Comparison of ENCODE assay signal across 10 mouse cellular contexts in the genomic region with DNA sequence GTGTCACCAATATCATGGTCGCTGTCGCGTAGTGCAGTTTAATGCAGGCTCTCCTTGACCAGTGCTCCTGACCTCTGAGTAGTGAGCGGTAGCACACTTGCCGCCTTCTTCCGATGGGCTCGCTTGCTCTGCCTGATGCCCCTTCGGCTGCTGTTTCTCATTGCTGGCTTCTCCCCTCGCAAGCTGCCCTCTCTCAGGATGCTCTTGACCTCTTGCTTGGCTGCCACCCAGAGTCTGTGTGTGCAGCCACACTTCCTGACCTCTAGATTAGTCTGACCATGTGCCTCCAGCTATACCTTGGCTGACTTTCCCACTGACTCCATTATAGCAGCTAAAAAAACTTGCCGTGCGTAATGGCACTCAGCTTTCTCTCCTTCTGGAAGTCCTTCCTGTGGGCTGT. TPM values are rescaled to one million over a fixed set of nuclear protein-coding genes. Genes with fewer than 3 reads are reported as not detected.
DNase-seq lines count a peak whose midpoint lies in the region; ATAC-seq and TF ChIP-seq lines count a peak whose summit lies in the region.
"Had no signal": no experiment of that assay in that cellular context is flagged by ENCODE, and none has a peak within 500 bp of the region (broad histone marks: within the 10 kb centered on the region; RNA-seq: fewer than 3 reads in every experiment).

No protein-coding gene starts in this region.

- peak overlapping the region; percentile 16 for H3K27ac ChIP-seq in liver, embryonic 11.5 days (ENCODE audit: low read depth, low read length)
- no peak overlapping the region for H3K27ac ChIP-seq in liver, embryonic 12.5 days
- H3K27ac ChIP-seq in heart, embryonic 15.5 days, result peak overlapping the region; percentile 79
- peak overlapping the region; percentile 61; the same call in 1 of the 2 replicates for H3K27ac ChIP-seq in stomach, postnatal 0 days (replicated peaks)
- H3K27ac ChIP-seq in hindbrain, embryonic 13.5 days, result no peak overlapping the region; the same call in 1 of the 2 replicates
- H3K27ac ChIP-seq: neural tube, embryonic 12.5 days had no signal

- TF ChIP-seq CTCF in stomach, postnatal 0 days (IDR thresholded peaks at IDR 0.05; ENCODE audit: low read depth), result no peak

- ATAC-seq in liver, embryonic 11.5 days (replicated peaks; ENCODE audit: low FRiP score), result no peak
- ATAC-seq in liver, embryonic 12.5 days, result no peak
- ATAC-seq in heart, embryonic 15.5 days (replicated peaks; ENCODE audit: insufficient number of reproducible peaks, insufficient read depth, low FRiP score, low read depth), result peak; percentile 88
- ATAC-seq in stomach, postnatal 0 days (ENCODE audit: low FRiP score, low TSS enrichment), result peak; percentile 21
- ATAC-seq in hindbrain, embryonic 13.5 days (ENCODE audit: low FRiP score), result no peak
- ATAC-seq: forebrain, embryonic 14.5 days had no signal

- peaks cover 30% of the 10 kb centered on the region for H3K4me1 ChIP-seq in liver, embryonic 11.5 days (replicated peaks; ENCODE audit: control insufficient read depth, insufficient read depth, low read length)
- H3K4me1 ChIP-seq in liver, embryonic 12.5 days, result peaks cover 50% of the 10 kb centered on the region
- H3K4me1 ChIP-seq in heart, embryonic 15.5 days (replicated peaks), result peaks cover 48% of the 10 kb centered on the region
- peaks cover 11% of the 10 kb centered on the region; the same call in 1 of the 2 replicates for H3K4me1 ChIP-seq in stomach, postnatal 0 days (replicated peaks; ENCODE audit: control insufficient read depth, insufficient read depth)
- H3K4me1 ChIP-seq in hindbrain, embryonic 13.5 days (replicated peaks), result peaks cover 31% of the 10 kb centered on the region

- no peaks in the 10 kb centered on the region; the same call in none of the 2 replicates for H3K36me3 ChIP-seq in liver, embryonic 11.5 days (ENCODE audit: control insufficient read depth, insufficient read depth, low read length)
- H3K36me3 ChIP-seq in liver, embryonic 12.5 days, result peaks cover 33% of the 10 kb centered on the region
- H3K36me3 ChIP-seq in heart, embryonic 15.5 days, result no peaks in the 10 kb centered on the region; the same call in 1 of the 2 replicates
- no peaks in the 10 kb centered on the region; the same call in 1 of the 2 replicates for H3K36me3 ChIP-seq in stomach, postnatal 0 days (ENCODE audit: control insufficient read depth, insufficient read depth, low read length)
- peaks cover 6% of the 10 kb centered on the region for H3K36me3 ChIP-seq in hindbrain, embryonic 13.5 days

- WGBS in liver, embryonic 11.5 days, result 76% methylated on average over 11 of the region's 11 CpGs
- WGBS in liver, embryonic 12.5 days (ENCODE audit: insufficient replicate concordance), result 78% methylated on average over 11 of the region's 11 CpGs
- 23% methylated on average over 11 of the region's 11 CpGs for WGBS in heart, embryonic 15.5 days
- 59% methylated on average over 11 of the region's 11 CpGs for WGBS in stomach, postnatal 0 days
- WGBS in hindbrain, embryonic 13.5 days, result 84% methylated on average over 11 of the region's 11 CpGs

- H3K9me3 ChIP-seq in liver, embryonic 11.5 days (ENCODE audit: control insufficient read depth, low read length), result no peaks in the 10 kb centered on the region
- no peaks in the 10 kb centered on the region for H3K9me3 ChIP-seq in liver, embryonic 12.5 days (replicated peaks)
- H3K9me3 ChIP-seq in heart, embryonic 15.5 days (replicated peaks), result no peaks in the 10 kb centered on the region
- H3K9me3 ChIP-seq in stomach, postnatal 0 days (ENCODE audit: control insufficient read depth, low read length), result no peaks in the 10 kb centered on the region
- no peaks in the 10 kb centered on the region for H3K9me3 ChIP-seq in hindbrain, embryonic 13.5 days
- H3K9me3 ChIP-seq: neural tube, embryonic 12.5 days had no signal

- H3K4me2 ChIP-seq in liver, embryonic 11.5 days, result no peak overlapping the region
- H3K4me2 ChIP-seq in liver, embryonic 12.5 days, result no peak overlapping the region
- peak overlapping the region; percentile 49 for H3K4me2 ChIP-seq in heart, embryonic 15.5 days
- H3K4me2 ChIP-seq in stomach, postnatal 0 days (replicated peaks; ENCODE audit: low read depth), result no peak overlapping the region
- H3K4me2 ChIP-seq in hindbrain, embryonic 13.5 days, result no peak overlapping the region
- H3K4me2 ChIP-seq: neural tube, embryonic 12.5 days had no signal

- TF ChIP-seq EP300 in stomach, postnatal 0 days (optimal IDR thresholded peaks at IDR 0.05), result no peak

- H3K9ac ChIP-seq in liver, embryonic 11.5 days (ENCODE audit: low read depth, low read length), result no peak overlapping the region
- H3K9ac ChIP-seq in liver, embryonic 12.5 days, result no peak overlapping the region
- peak overlapping the region; percentile 26; the same call in 1 of the 2 replicates for H3K9ac ChIP-seq in heart, embryonic 15.5 days
- no peak overlapping the region for H3K9ac ChIP-seq in stomach, postnatal 0 days (ENCODE audit: low read length)
- H3K9ac ChIP-seq in hindbrain, embryonic 13.5 days, result no peak overlapping the region
- H3K9ac ChIP-seq: neural tube, embryonic 12.5 days had no signal

- DNase-seq in liver, embryonic 11.5 days (ENCODE audit: low spot score), result no peak
- peak; percentile 50 to 58 for DNase-seq in kidney, postnatal 4 days
- peak; percentile 27 for DNase-seq in stomach, postnatal 0 days (ENCODE audit: low spot score)
- no peak for DNase-seq in left cerebral cortex, adult 18-20 months (ENCODE audit: low spot score in 2 of 2)
- DNase-seq in yolk sac, embryonic 10.5 days (ENCODE audit: low spot score), result no peak

- H3K27me3 ChIP-seq in liver, embryonic 11.5 days (replicated peaks; ENCODE audit: control insufficient read depth, insufficient read depth, low read length), result no peaks in the 10 kb centered on the region
- no peaks in the 10 kb centered on the region for H3K27me3 ChIP-seq in liver, embryonic 12.5 days (replicated peaks)
- H3K27me3 ChIP-seq in heart, embryonic 15.5 days, result no peaks in the 10 kb centered on the region
- no peaks in the 10 kb centered on the region for H3K27me3 ChIP-seq in stomach, postnatal 0 days (ENCODE audit: control insufficient read depth, insufficient read depth, low read length)
- no peaks in the 10 kb centered on the region for H3K27me3 ChIP-seq in hindbrain, embryonic 13.5 days
- H3K27me3 ChIP-seq: neural tube, embryonic 12.5 days had no signal

- H3K4me3 ChIP-seq in liver, embryonic 11.5 days (ENCODE audit: low read depth, low read length), result no peak overlapping the region
- no peak overlapping the region for H3K4me3 ChIP-seq in liver, embryonic 12.5 days
- no peak overlapping the region for H3K4me3 ChIP-seq in heart, embryonic 15.5 days
- no peak overlapping the region for H3K4me3 ChIP-seq in stomach, postnatal 0 days (ENCODE audit: low read depth, low read length)
- H3K4me3 ChIP-seq in hindbrain, embryonic 13.5 days, result no peak overlapping the region
- H3K4me3 ChIP-seq: neural tube, embryonic 12.5 days had no signal

RNA-seq across cellular contexts. Expression of gene Cmtm6, which starts 5.5 kb away (rescaled TPM):
- 36.6 and 40.6 TPM in 2 replicates for polyA plus RNA-seq in liver, embryonic 11.5 days (2014; fragmentation: Nextera tagmentation; extraction: Ambion mirVana)
- polyA plus RNA-seq in liver, embryonic 12.5 days (2016; fragmentation: Nextera tagmentation; extraction: Ambion mirVana), result 26.0 and 29.1 TPM in 2 replicates
- polyA plus RNA-seq in heart, embryonic 15.5 days (2015; fragmentation: Nextera tagmentation; extraction: Ambion mirVana), result 39.3 and 47.0 TPM in 2 replicates
- 50.9 and 53.9 TPM in 2 replicates for polyA plus RNA-seq in stomach, postnatal 0 days (2015; fragmentation: Nextera tagmentation; extraction: Ambion mirVana)
- 20.5 and 21.8 TPM in 2 replicates for polyA plus RNA-seq in hindbrain, embryonic 13.5 days (2015; fragmentation: Nextera tagmentation; extraction: Ambion mirVana)
- total RNA-seq in left cerebral cortex, adult 18-20 months (2021), result 10 to 100 TPM; 20.2 to 23.7 TPM

RNA-seq across cellular contexts. Expression of gene Cmtm7, which starts 45.2 kb away (rescaled TPM):
- polyA plus RNA-seq in liver, embryonic 11.5 days (2014; fragmentation: Nextera tagmentation; extraction: Ambion mirVana), result 93.7 and 99.4 TPM in 2 replicates
- polyA plus RNA-seq in liver, embryonic 12.5 days (2016; fragmentation: Nextera tagmentation; extraction: Ambion mirVana), result 69.9 and 70.4 TPM in 2 replicates
- 97.5 and 134 TPM in 2 replicates for polyA plus RNA-seq in heart, embryonic 15.5 days (2015; fragmentation: Nextera tagmentation; extraction: Ambion mirVana)
- polyA plus RNA-seq in stomach, postnatal 0 days (2015; fragmentation: Nextera tagmentation; extraction: Ambion mirVana), result 83.2 and 84.9 TPM in 2 replicates
- 18.3 and 19.1 TPM in 2 replicates for polyA plus RNA-seq in hindbrain, embryonic 13.5 days (2015; fragmentation: Nextera tagmentation; extraction: Ambion mirVana)
- 1 to 10 TPM; 3.6 to 5.0 TPM for total RNA-seq in left cerebral cortex, adult 18-20 months (2021)

RNA-seq across cellular contexts. Expression of gene Dync1li1, which starts 47.9 kb away (rescaled TPM):
- polyA plus RNA-seq in liver, embryonic 11.5 days (2014; fragmentation: Nextera tagmentation; extraction: Ambion mirVana), result 47.3 and 51.8 TPM in 2 replicates
- 37.7 and 41.3 TPM in 2 replicates for polyA plus RNA-seq in liver, embryonic 12.5 days (2016; fragmentation: Nextera tagmentation; extraction: Ambion mirVana)
- 72.3 and 73.5 TPM in 2 replicates for polyA plus RNA-seq in heart, embryonic 15.5 days (2015; fragmentation: Nextera tagmentation; extraction: Ambion mirVana)
- polyA plus RNA-seq in stomach, postnatal 0 days (2015; fragmentation: Nextera tagmentation; extraction: Ambion mirVana), result 35.7 TPM in 2 replicates
- 124 and 148 TPM in 2 replicates for polyA plus RNA-seq in hindbrain, embryonic 13.5 days (2015; fragmentation: Nextera tagmentation; extraction: Ambion mirVana)
- 10 to 100 TPM; 93.8 to 96.2 TPM for total RNA-seq in left cerebral cortex, adult 18-20 months (2021)

Comparison
In these comparisons a context has a peak if more than half of its experiments do, and no peak if none do; other contexts are left out.
1. H3K27ac ChIP-seq: peak in liver, embryonic 11.5 days (single experiment), heart, embryonic 15.5 days (single experiment) and stomach, postnatal 0 days (single experiment); none in liver, embryonic 12.5 days (single experiment) and hindbrain, embryonic 13.5 days (single experiment).
2. ATAC-seq: peak in heart, embryonic 15.5 days (single experiment) and stomach, postnatal 0 days (single experiment); none in liver, embryonic 11.5 days (single experiment), liver, embryonic 12.5 days (single experiment) and hindbrain, embryonic 13.5 days (single experiment).
3. DNase-seq: peak in kidney, postnatal 4 days (2 of 2) and stomach, postnatal 0 days (single experiment); none in liver, embryonic 11.5 days (single experiment), left cerebral cortex, adult 18-20 months (0 of 2) and yolk sac, embryonic 10.5 days (single experiment).